Mouse (Mus musculus) thymus, adult 2 months (tissue): Measurements from ENCODE around the gene Spns2.

Experiments used
- CTCF ChIP-seq: fragments of 200-500 bp; IDR thresholded peaks from 2 replicates; pipeline ENCODE4 v1.5.1; 2012; ENCODE audit warnings: mild to moderate bottlenecking, control low read depth, low read length, moderate library complexity, borderline replicate concordance; ENCODE audit not compliant: control insufficient read depth, poor library complexity, insufficient read depth; ENCODE audit errors: extremely low read depth
- POLR2A ChIP-seq: fragments of 200-500 bp; IDR thresholded peaks from 2 replicates; pipeline ENCODE4 v1.6.1; 2012; ENCODE audit warnings: mild to moderate bottlenecking, low read length, control low read depth, moderate library complexity; ENCODE audit not compliant: control insufficient read depth, poor library complexity, insufficient read depth; ENCODE audit errors: extremely low read depth

DNA sequence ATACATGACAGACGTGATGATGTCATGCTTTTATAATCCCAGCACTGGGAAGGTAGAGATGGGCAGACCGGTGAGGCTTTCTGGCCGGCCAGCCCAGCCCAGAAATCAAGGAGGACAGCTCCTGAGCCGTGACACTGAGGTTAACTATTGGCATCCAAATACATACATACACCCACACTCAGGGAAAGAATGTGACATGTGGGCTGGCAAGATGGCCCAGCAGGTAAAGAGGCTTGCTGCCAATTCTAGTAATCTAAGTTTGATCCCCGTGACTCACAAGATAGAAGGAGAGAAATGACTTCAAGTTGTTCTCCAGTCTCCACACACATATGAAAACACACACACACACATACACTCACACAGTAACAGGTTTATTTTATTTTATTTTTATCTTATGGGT lies 41.4 kb upstream of the Spns2 start:
- TF ChIP-seq CTCF (no peak), POLR2A (no peak)
